Mouse (Mus musculus): Measurements from ENCODE around the gene Mpdz.

- TF ChIP-seq POLR2A (IDR thresholded peaks at IDR 0.05; ENCODE audit: low read depth, low read length) = no peak
- TF ChIP-seq CTCF (IDR thresholded peaks at IDR 0.05; ENCODE audit: extremely low read depth, insufficient read depth, insufficient read length, insufficient replicate concordance) = no peak
Observed at GRCm38 (mm10) chr4:81283611-81284010, 159.0 kb downstream of the Mpdz start.

Data from spleen, adult 2 months (tissue).